ENCODE assay signal across 39 mouse cellular contexts in genomic region chr2:69224724-69225123, GRCm38 (mm10). TPM values are rescaled to one million over a fixed set of nuclear protein-coding genes. Genes with fewer than 3 reads are reported as not detected.
"Had no signal": no experiment of that assay in that cellular context is flagged by ENCODE, and none has a peak within 500 bp of the region (broad histone marks: within the 10 kb centered on the region; RNA-seq: fewer than 3 reads in every experiment).

No protein-coding gene starts in this region.

- DNase-seq: cerebellum, adult 2 months; cerebellum, adult 8-10 months; cerebellum, adult 9-10 months; cerebellum, adult 9-11 months; cerebellum, postnatal 10 days; cerebellum, postnatal 14 days; cerebellum, postnatal 25 days; cerebellum, postnatal 36 days; embryo, embryonic 11 days; forebrain, postnatal 0 days; gastrocnemius, adult 2 months; gastrocnemius, postnatal 10 days; gastrocnemius, postnatal 14 days; gastrocnemius, postnatal 25 days; gastrocnemius, postnatal 36 days; heart, adult 11 months; heart, adult 18-20 months; heart, adult 2 months had no signal

- ATAC-seq: forebrain, embryonic 13.5 days; forebrain, embryonic 14.5 days; forebrain, embryonic 15.5 days; forebrain, embryonic 16.5 days; forebrain, postnatal 0 days had no signal

- H3K4me2 ChIP-seq: embryonic facial prominence, embryonic 12.5 days; embryonic facial prominence, embryonic 13.5 days; embryonic facial prominence, embryonic 15.5 days; forebrain, embryonic 12.5 days; forebrain, embryonic 13.5 days; forebrain, embryonic 15.5 days had no signal

- H3K4me1 ChIP-seq: embryonic facial prominence, embryonic 10.5 days; embryonic facial prominence, embryonic 12.5 days; embryonic facial prominence, embryonic 13.5 days; embryonic facial prominence, embryonic 15.5 days; forebrain, embryonic 12.5 days; forebrain, embryonic 13.5 days had no signal

- H3K36me3 ChIP-seq: embryonic facial prominence, embryonic 10.5 days; embryonic facial prominence, embryonic 12.5 days; embryonic facial prominence, embryonic 13.5 days; embryonic facial prominence, embryonic 15.5 days; forebrain, embryonic 10.5 days; forebrain, embryonic 12.5 days; forebrain, embryonic 15.5 days had no signal

- H3K27ac ChIP-seq: embryonic facial prominence, embryonic 10.5 days; embryonic facial prominence, embryonic 12.5 days; embryonic facial prominence, embryonic 13.5 days; embryonic facial prominence, embryonic 15.5 days; forebrain, embryonic 10.5 days; forebrain, embryonic 12.5 days; forebrain, embryonic 13.5 days; forebrain, embryonic 15.5 days; gastrocnemius, adult 2 months; heart, adult 2 months had no signal

- H3K9me3 ChIP-seq: embryonic facial prominence, embryonic 10.5 days; embryonic facial prominence, embryonic 12.5 days; embryonic facial prominence, embryonic 13.5 days; embryonic facial prominence, embryonic 15.5 days; forebrain, embryonic 10.5 days; forebrain, embryonic 12.5 days; forebrain, embryonic 13.5 days; forebrain, embryonic 15.5 days had no signal

- H3K27me3 ChIP-seq: embryonic facial prominence, embryonic 12.5 days; embryonic facial prominence, embryonic 13.5 days; embryonic facial prominence, embryonic 15.5 days; forebrain, embryonic 12.5 days had no signal

- H3K9ac ChIP-seq: embryonic facial prominence, embryonic 12.5 days; embryonic facial prominence, embryonic 13.5 days; embryonic facial prominence, embryonic 15.5 days; forebrain, embryonic 12.5 days; forebrain, embryonic 13.5 days; forebrain, embryonic 15.5 days; forebrain, postnatal 0 days had no signal

- H3K4me3 ChIP-seq: embryonic facial prominence, embryonic 10.5 days; embryonic facial prominence, embryonic 12.5 days; embryonic facial prominence, embryonic 13.5 days; embryonic facial prominence, embryonic 15.5 days; erythroblast, embryonic 14.5 days; forebrain, embryonic 10.5 days; forebrain, embryonic 12.5 days; forebrain, embryonic 13.5 days; forebrain, embryonic 15.5 days; gastrocnemius, adult 2 months; heart, adult 2 months had no signal

RNA-seq across cellular contexts. Expression of gene G6pc2, which starts 13.9 kb away (rescaled TPM):
- total RNA-seq: common myeloid progenitor, adult 5-6 weeks; forebrain, postnatal 0 days; gastrocnemius, adult 18-20 months; gastrocnemius, adult 2 months; gastrocnemius, adult 8-10 months; gastrocnemius, postnatal 10 days; gastrocnemius, postnatal 14 days; gastrocnemius, postnatal 25 days; gastrocnemius, postnatal 36 days; gastrocnemius, postnatal 4 days; granulocyte monocyte progenitor cell, adult 5-6 weeks; heart, adult 18-20 months; heart, adult 2 months had no signal
- polyA plus RNA-seq: cerebellum, adult 2 months; cortical plate, adult 2 months; embryonic facial prominence, embryonic 10.5 days; embryonic facial prominence, embryonic 13.5 days; embryonic facial prominence, embryonic 14.5 days; embryonic facial prominence, embryonic 15.5 days; erythroblast, embryonic 14.5 days; forebrain, embryonic 10.5 days; forebrain, embryonic 11.5 days; forebrain, embryonic 12.5 days; forebrain, embryonic 13.5 days; forebrain, embryonic 15.5 days; forebrain, embryonic 16.5 days; forebrain, postnatal 0 days; frontal cortex, adult 2 months; gonadal fat pad, adult 2 months; heart, adult 2 months had no signal
